Mouse (Mus musculus): ENCODE data around the gene Mfn2.

Gene Mfn2

DNA sequence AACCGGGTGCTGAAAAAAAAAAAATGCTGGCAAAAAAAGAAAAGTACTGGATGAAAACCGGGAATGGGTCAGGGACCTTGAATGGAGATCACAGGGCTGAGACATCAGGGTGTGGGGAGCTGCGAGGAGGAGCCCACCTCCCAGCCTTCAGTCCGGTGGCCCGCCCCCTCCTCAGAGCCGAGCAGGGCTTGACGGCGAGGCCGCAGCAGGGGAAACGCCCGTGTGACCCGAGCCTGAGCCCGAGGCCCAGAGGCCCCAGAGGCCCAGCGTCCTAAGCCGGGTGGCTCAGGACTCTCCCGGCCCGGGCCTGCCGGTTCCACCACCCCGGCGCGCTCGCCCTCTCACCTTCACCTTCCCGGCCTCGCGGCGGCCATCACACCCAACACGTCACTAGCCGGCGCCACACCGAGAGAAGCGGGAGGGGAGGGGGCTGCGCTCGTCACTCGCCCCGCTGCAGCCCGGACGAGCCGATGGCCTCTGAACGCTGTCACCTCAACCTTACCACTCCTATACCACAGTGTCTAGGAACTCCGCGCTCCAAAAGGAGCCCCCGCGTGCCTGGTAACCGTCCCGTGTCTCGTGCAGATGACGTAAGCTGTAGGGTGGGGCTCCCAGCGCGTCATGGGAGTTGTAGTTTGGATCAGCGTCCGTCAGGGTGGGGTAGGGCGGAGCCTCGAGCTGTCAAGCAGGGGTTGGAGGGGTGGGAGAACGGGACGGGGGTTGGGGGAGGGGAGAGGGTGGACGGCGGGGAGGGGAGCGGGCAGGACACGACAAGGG is at the start of gene Mfn2:
Gene Mfn2 (minus strand): TSS at position 392 of the 777 bp plus-strand sequence.
- DNase-seq: peak; percentile 99

DNA sequence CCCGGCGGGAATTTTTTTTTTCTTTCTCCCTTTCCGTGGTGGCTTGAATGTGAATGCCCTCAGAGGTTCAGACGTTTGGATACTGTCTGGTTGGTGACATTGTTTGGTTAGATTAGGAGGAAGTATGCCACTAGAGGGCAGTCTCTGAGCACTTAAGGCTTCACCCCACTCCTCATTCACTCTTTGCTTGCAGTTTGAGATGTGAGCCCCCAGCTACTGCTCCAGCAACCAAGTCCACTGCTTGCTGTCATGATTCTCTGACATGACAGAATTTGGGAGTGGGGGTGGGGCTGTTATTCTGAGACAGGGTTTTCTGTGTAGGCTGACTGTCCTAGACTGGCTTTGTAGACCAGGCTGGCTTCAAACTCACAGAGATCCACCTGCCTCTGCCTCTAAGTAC is 49.1 kb upstream of the Mfn2 start:
- DNase-seq: peak; percentile 89

DNA sequence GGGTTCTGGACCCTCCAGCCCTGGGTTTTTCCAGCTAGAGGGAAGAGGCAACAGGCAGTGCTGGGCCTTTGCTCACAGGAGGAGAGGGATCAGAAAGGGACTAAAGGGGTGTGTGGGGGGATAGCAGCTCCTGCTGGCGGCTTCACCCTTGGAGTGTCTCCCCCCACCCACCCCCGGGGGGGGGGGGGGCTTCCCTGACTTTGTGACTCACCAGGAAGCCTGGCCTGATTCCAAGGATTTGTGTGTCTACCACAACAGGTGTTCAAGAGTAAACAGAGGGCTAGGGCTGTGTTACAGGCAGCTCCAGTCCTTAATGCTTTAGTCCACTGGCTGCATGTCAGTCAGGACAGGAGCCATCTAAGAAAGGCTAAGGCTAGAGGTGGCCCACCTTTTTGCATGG is 43.0 kb upstream of the Mfn2 start:
- peak; percentile 82 for DNase-seq

DNA sequence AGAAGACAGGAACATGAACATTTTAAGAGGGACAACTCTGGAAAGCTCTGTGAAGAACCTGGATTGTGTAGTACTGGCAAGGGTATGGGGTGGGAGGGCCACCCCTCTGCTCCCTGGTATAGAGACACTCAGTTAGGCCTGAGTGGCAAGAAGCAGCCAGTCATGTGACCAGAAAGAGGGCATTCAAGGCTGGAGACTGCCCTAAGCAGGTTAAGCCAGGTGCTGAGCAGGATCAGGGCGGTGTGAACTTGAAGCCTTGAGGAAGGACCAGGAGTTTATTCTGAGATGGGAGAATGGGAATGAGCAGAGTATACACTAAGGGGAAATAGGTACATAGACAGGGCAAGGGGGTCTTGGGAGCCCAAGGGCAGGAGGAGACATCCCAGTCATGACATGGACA is 38.5 kb upstream of the Mfn2 start:
- DNase-seq: no peak

DNA sequence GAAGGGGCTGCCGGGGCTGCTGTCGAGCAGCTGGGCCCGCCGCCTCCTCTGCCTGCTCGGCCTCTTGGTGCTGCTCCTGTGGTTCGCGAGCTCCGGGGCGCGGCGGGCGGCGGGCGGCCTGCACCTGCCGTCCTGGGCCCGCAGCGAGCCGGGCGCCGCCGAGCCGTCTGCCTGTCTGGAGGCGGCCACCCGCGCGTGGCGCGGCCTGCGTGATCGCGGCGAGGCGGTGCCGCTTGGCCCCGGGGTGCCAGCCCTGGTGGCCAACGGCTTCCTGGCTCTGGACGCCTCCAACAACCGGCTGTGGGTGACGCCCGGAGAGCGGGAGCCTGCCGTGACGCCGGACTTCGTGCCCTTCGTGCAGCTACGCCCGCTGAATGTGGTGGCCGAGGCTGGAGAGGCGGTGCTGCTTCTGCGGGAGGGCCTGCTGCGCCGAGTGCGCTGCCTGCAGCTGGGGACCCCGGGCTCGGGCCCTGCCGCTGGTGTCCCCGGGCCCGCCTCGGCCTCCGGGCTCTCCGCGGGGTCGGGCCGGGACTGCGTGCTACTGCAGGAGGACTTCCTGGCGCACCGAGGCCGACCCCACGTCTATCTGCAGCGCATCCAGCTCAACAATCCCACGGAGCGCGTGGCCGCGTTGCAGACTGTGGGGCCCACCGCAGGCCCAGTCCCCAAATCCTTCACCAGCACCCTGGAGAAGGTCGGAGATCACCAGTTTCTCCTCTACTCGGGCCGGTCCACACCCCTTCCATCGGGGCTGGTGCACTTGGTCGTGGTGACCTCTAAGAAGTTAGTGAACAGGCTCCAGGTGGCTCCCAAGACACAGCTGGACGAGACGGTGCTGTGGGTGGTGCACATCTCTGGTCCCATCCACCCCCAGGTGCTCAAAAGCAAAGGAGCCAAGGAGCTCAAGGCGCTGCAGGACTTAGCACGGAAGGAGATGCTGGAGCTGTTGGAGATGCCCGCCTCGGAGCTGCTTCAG is 36.8 kb upstream of the Mfn2 start:
- DNase-seq: peak; percentile 95

DNA sequence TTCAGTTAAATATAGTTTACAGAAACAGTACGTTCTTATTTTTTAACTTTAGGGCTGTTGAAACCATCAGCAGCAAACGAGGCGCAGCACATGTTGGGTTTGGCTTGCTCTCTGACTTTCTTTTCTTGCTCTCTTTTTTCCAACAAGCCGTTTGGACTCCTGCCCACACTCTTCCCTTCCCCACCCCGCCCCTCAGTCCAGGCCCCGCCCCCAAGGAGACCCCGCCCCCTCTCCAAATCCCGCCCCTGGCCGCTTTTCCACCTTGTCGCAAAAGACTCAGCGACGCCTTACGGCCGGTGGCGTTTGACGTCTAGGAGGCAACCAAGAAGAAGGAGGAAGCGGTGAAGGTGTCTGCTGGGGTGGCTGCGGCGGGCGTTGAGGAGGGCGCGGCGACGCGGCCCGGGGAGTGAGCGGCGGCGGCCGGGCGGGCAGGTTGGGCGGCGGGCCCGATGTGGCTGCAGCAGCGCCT is 36.1 kb upstream of the Mfn2 start, which contains the start of gene 2510039O18Rik:
Gene 2510039O18Rik (plus strand): TSS at position 320 of the 469 bp plus-strand sequence.
- DNase-seq: peak; percentile 99

DNA sequence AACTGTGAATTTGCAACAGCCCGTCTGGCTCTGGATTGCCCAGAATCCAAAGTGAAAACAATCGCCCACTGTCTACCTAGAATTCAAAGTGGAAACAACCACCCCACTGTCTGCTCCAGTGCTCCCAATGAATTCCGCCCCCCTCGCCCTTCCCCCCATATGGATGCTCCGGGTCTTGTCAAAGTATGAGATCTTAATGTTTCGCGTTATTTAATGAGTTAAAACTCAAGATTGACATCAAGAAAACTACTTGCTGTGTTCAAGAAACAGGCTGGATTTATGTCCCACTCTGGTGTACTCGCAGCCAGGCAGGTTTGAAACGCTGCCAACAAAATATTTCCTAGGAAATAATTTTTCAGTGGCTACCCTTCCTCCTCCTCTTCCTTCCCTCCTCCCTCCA is 35.6 kb upstream of the Mfn2 start:
- DNase-seq: no peak

DNA sequence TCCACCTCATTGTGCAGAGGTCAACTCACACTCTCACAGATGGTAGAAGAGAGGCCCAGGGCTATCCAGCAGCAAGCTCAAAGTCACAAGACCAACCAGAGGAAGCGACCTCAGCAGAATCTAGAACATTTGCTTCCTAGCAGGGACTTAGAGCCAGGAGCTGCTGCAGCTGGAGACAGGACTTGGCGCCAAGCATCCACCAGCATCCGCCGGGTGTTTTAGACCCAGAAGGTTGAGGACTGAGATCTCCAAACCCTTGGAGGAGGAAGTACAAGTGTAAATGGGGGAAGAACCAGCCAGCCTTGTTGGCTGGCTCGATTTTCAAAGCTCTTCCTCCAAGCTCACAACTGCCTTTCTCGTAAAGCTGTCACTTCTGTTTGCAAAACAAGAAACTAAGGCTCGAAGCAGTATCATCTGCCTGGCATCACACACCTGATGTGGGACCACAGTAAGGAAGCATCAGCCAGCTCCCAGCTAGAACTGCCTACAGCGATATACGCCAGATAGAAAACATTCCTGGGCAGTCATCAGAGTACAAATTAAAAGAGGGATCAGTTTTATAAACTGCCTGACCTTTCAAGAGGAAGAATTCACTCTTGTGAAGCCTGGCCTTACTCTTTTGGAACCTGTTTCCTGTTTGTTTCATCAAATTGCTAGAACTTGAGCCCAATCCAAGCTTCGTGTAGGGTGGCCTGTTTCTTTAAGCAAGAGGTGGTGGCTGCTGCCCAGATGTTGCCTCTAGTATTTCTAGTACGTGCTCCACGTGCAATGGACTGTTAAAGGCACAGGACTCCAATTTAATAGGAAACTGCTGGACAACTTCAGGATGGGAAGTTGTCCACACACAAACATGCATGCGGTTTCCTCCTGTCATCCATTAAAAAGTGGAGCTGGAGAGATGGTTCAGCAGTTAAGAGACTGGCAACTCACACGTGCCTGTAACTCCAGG is 33.9 kb upstream of the Mfn2 start:
- peak; percentile 99 for DNase-seq

DNA sequence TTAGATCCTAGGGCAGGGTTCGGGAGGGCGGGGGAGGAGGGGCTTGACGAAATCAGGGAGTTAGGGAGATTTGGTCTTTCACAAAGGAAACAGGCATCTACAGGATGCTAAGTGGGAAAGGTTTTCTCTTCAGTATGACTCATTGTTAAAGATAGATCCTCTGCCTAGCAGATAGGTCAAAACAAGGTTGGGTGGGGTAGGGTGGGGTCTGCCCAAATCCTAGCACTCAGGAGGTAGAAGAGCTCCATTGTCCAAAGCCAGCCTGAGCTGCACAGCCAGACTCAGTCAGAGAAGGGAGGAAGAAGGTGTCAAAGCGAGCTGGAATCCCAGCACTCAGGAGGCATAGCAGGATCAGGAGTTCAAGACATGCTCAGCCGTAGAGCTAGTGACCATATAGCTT is 33.0 kb upstream of the Mfn2 start:
- peak; percentile 95 for DNase-seq

DNA sequence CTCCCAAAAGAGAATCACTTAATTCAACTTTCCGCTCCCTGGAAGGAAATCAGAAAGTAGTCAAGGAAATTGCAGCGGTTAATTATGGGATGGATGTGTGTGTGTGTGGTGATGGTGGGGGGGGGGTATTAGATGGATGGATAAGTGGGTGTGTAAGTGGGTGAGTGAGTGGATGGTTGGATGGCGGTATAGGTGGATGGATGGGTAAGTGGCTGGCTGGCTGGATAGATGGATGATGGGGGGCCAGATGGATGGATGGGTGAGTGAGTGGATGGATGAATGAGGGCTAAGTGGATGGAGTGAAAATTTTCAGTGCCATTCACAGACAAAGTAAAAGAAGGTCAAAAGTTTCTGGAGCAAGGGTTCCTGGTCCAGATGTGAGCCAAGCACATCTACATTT is 32.5 kb upstream of the Mfn2 start:
- peak; percentile 95 for DNase-seq

DNA sequence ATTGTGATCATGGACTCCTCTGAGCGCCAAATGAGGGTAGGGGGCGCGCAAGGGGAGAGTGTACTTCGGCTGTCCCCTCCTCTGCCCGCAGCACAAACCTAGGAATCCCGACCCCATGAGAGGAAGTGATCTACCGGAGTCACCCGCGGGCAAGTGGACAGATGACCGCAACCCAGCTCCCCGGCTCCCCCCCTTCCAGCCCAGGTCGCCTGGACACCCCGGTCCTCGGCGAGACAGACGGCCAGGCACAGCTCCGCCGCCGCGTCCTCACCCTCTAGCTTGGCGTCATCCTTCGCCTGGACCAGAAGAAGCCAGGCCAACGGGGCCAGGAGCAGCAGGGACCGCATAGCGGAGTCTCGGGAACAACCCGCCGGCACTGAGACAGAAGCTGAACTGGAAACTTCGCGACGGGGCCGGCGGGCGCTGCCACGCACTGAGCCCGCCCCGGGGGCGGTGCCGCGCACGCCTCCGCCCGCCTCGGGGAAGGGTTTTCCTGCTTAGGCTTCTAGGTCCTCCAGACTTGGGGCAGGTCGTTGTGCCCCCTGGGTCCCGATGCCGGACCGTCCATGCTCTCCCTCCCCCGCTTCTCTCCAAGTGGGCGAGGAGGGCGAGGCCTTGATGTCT is 31.9 kb upstream of the Mfn2 start, which contains the start of gene Plod1:
Gene Plod1 (minus strand): TSS at position 437 of the 624 bp plus-strand sequence.
- peak; percentile 99 for DNase-seq

DNA sequence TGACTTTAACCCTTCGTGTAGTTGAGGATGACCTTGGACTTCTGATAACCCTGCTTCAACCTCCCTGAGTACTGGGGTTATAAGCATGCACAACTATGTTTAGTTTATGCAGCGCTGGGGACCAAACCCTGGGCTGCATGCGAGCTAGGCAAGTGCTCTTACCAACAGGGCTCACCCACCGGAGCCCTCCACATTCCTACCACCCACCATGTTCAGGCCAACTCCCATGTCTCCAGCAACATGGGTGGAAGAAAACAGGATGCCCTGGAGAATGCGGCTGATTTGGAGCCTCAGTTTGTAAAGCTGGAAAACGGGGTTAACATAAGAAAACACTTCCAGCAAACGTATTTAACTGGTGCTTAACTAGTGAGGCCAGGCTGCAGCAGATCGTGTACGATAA is 31.4 kb upstream of the Mfn2 start:
- no peak for DNase-seq

DNA sequence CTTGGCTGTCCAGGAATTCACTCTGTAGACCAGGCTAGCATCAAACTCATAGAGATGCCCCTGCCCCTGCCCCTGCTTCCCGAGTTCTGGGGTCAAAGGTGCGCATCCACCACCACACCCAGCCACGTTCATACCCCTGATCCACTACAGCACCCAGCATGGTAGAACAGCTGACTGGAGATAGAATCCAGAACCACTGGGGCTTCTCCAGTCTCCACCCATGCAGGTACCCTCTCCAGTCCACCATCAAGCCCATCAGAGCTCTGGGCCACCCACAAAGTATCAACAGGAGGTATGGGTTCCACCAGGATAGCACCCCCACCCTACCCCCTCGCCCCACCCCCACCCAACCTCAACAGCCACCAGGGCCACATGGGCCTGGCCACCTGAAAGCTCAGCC is 30.1 kb upstream of the Mfn2 start:
- peak; percentile 93 for DNase-seq

DNA sequence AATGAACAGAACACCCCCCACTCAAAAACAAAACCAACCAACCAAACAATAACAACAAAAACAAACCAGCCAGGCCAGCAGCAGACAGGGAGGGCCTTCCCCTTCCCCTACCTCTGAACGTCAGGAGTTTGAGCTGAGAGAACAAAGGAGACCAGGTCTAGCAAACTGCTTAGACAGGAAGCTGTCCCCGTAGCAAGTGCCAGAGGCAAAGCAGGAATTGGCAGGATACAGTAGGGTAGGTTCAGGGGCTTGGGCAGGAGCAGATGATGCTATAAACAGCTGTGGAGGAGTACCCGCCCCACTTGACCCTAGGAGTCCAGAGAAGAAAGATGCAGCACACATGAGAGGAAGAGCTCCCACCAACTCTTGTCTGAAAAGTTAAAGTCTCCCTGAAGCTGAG is 29.6 kb upstream of the Mfn2 start:
- DNase-seq: peak; percentile 97

DNA sequence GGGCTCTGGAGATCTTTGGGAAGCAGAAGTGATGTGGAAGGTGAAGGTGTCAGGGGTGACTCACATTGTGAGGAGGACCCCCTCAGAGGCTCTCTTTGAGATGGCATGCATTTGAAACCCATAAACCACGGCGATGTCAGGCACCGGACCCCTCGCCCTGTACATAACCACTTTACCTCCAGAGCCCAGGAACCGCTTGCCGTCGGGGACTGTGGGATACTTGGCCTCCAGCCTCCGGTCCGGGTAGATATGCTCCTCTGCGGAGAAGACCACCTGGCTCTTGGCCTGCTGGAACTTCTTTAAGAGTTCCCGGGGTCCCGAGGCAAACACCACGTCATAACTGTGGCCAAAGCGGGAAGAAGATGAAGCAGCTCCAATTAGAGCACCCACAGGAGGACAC is 26.4 kb upstream of the Mfn2 start:
- peak; percentile 92 for DNase-seq

DNA sequence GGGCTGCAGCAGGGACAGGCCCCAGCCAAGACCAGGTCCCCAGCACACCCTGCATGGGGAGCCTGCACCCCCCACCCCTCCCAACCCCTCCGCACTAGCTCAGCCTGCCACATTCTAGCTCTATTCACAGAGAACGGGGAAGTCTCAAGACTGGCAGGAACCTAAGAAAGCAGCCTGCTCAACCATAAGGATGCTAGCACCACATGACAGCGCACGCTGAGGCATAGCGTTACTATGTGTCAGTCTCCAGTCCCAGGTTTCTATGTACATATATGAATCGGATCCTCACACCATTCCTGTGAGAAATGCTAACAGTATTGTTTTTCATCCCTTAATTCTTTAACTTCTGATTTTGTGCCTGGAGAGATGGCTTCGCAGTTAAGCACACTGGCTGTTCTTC is 24.0 kb upstream of the Mfn2 start:
- DNase-seq: no peak

DNA sequence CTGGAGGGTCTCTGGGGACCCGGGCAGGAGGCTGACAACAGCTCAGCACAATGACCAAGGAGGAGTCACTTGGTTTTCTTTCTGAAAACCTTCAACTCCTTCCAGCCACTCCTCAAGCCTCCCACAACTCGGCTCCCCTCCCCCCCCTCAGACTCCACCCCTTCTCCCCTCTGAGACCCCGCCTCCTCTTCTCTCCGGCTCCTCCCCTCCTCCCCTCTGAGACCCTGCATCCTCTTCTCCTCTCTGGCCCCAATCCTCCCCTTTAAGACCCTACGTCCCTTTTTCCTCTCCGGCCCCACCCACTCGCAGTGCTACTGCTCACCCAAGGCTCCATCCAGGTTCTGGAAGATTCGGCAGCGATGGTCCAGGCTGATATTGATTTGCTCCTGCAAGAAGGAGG is 23.6 kb upstream of the Mfn2 start:
- DNase-seq: peak; percentile 93

DNA sequence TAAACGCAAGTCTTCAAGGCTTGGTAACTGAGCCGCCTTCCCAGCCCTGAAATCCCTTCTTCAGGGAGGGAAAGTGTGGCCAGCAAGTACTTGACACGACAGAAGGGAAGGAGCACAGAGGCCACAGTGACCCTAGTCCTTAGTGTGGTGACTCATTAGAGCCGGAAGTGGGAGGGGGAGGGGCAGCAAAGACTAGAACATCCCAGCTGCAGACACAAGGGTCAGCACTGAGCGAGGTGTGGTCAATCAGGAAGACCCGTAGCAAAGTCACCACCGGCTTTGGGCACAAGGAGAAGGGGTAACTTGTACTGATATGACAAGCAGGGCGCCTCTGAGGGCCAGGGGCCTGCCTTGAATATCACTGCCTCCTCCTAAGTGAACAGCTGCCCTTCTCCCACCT is 23.2 kb upstream of the Mfn2 start:
- peak; percentile 98 for DNase-seq

DNA sequence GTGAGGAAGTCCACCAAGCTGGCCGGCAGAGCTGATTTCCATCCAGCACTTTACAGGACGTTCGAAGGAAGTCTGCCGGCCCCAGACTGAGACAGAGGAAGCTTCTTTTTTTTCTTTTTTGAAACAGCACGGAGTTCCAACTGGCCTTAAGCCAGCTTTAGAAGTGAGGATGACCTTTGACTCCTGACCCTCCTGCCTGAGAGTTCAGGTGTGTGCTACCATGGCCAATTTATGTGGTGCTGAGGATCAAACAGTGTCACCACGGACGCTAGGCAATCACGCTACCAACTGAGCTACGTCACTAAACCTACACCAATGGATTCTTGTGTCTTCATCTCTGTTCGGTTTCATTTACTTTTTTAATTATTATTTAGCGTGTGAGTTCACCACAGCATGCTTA is 17.8 kb upstream of the Mfn2 start:
- no peak for DNase-seq

DNA sequence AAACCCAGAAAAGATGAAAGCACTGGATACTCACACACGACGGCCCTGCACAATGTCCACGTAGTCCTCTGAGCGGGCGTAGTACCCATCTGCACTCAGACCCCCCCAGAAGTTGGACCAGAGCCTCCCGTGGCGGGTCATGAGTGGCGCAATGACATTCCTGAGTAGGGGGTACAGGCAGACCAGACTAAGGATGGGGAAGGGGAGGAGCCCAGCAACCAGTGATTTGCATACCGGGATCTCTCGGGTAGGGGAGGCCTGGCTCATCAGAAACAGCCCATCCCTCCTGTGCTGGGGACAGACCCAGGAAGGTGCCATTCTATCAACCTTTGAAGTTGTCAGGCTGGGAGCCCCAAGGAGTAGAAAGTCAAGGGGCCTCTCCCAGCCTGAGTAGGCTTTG is 16.5 kb upstream of the Mfn2 start:
- peak; percentile 88 for DNase-seq

DNA sequence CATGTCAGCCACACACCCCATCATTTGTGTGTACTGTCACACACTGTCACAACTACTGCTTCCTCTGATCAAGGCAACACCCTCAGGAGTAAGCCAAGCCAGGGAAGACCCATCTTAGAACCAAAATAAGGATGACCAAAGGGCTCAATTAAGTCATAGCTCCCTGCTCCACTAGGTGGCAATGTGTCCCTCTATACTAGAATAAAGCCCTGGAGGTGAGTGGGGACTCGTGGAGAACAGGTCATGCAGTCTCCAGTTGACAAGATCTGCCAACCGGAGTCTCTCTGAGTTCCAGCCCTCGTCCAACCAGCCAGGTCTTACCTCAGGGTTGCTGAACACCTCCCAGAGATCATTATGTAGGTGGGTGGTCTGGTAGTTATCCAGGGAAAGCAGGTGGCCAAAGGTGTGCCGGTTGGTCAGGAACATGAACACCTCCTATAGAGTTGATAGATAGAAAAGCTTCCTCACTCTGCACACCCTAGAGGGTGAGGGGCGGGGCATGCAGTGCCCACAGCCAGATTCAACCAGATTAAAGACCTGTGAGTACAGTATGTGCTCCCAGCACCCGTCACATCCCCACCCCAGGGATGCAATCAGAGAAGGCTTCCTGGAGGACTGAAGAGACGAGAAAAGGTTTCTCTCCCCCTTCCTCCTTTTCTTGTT is 14.1 kb upstream of the Mfn2 start:
- DNase-seq: peak; percentile 88

Data from heart, adult 11 months (tissue).